8 mouse cellular contexts compared by ENCODE assay signal in the genomic region with DNA sequence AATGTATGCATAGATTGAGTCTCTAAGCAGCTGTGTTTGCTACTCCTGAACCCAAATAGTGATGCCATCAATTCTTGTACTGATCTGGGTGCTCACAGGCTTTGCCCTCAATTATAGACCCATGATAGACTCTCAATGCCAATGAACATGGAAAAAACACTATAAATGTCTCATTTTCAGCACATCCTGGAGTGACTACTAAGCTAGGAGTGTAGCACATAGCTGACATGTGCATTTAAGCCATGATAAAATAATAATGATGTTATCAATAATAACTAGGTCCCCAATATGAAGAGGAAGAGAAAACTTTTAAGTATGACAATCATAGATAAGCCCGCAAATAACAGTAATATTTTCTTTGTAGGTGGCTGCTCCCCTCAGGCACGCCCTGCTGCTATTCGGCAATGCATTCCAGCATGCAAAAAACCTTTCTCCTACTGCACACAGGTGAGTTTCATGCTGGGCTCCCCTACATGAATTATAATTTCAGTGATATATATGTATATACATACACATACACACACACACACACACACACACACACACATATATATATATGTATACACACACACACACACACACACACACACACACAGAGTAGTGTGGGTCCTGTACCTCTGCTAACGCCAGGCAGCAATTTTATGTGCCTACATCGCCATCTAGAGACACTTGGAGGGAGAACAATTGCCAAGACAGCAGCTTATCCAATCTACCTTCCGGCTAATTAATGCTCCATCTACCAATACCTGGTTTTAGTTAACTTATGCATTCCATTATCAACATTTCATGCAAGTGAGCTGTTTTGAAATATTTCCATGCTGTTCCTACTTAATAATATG.
A peak's percentile ranks its signal among the peaks of the same experiment; 100 is the strongest.
DNase-seq lines count a peak whose midpoint lies in the region; ATAC-seq and TF ChIP-seq lines count a peak whose summit lies in the region.

No protein-coding gene starts in this region.

- peak; percentile 50 for TF ChIP-seq CTCF in kidney, adult 2 months (conservative IDR thresholded peaks at IDR 0.05; ENCODE audit: insufficient read depth, insufficient read length, low read depth, low read length)

- no peak for TF ChIP-seq POLR2A in kidney, adult 2 months (IDR thresholded peaks at IDR 0.05; ENCODE audit: low read depth, low read length)

- H3K27ac ChIP-seq in embryonic facial prominence, embryonic 11.5 days (replicated peaks; ENCODE audit: low read depth, low read length) = no peak overlapping the region
- H3K27ac ChIP-seq in kidney, adult 2 months (ENCODE audit: insufficient read depth, low read depth, low read length) = no peak overlapping the region
- no peak overlapping the region for H3K27ac ChIP-seq in limb, embryonic 11.5 days (replicated peaks; ENCODE audit: low read depth, low read length)

- no peak overlapping the region for H3K9ac ChIP-seq in embryonic facial prominence, embryonic 11.5 days (replicated peaks; ENCODE audit: low read length)
- H3K9ac ChIP-seq in limb, embryonic 11.5 days (ENCODE audit: low read length) = no peak overlapping the region

- ATAC-seq in cerebellum, adult (ENCODE audit: insufficient number of reproducible peaks, low FRiP score, low TSS enrichment) = no peak
- no peak; the same call in 1 of the 2 replicates for ATAC-seq in embryonic facial prominence, embryonic 11.5 days (replicated peaks; ENCODE audit: insufficient number of reproducible peaks, low FRiP score, low TSS enrichment, low read depth)
- ATAC-seq in limb, embryonic 11.5 days (ENCODE audit: insufficient number of reproducible peaks, low FRiP score, low TSS enrichment, low read depth) = peak; percentile 57; the same call in 1 of the 2 replicates

- no peaks in the 10 kb centered on the region for H3K27me3 ChIP-seq in embryonic facial prominence, embryonic 11.5 days (ENCODE audit: control insufficient read depth, insufficient read depth, low read length)
- no peaks in the 10 kb centered on the region for H3K27me3 ChIP-seq in kidney, adult 2 months (replicated peaks; ENCODE audit: control insufficient read depth, insufficient read depth, low read length)
- H3K27me3 ChIP-seq in limb, embryonic 11.5 days (ENCODE audit: control insufficient read depth, insufficient read depth, low read length) = no peaks in the 10 kb centered on the region

- H3K36me3 ChIP-seq in embryonic facial prominence, embryonic 11.5 days (replicated peaks; ENCODE audit: control insufficient read depth, insufficient read depth, low read depth, low read length) = no peaks in the 10 kb centered on the region
- H3K36me3 ChIP-seq in kidney, adult 2 months (ENCODE audit: control insufficient read depth, insufficient read depth, low read length) = no peaks in the 10 kb centered on the region
- H3K36me3 ChIP-seq in limb, embryonic 11.5 days (ENCODE audit: control insufficient read depth, insufficient read depth, low read length) = no peaks in the 10 kb centered on the region

- no peaks in the 10 kb centered on the region for H3K9me3 ChIP-seq in embryonic facial prominence, embryonic 11.5 days (replicated peaks; ENCODE audit: control insufficient read depth, low read length)
- H3K9me3 ChIP-seq in limb, embryonic 11.5 days (ENCODE audit: control insufficient read depth, low read length) = no peaks in the 10 kb centered on the region

- no peaks in the 10 kb centered on the region for H3K4me1 ChIP-seq in embryonic facial prominence, embryonic 11.5 days (ENCODE audit: control insufficient read depth, insufficient read depth, low read length)
- H3K4me1 ChIP-seq in kidney, adult 2 months (ENCODE audit: control insufficient read depth, insufficient read depth, low read length) = no peaks in the 10 kb centered on the region
- no peaks in the 10 kb centered on the region for H3K4me1 ChIP-seq in limb, embryonic 11.5 days (ENCODE audit: control insufficient read depth, insufficient read depth, low read length)

- peak; percentile 1 for DNase-seq in cerebellum, adult 11 months
- DNase-seq in R1 (ENCODE audit: low read depth, low spot score) = peak; percentile 62
- DNase-seq in embryonic facial prominence, embryonic 11.5 days (ENCODE audit: low spot score) = peak; percentile 60
- peak; percentile 42 for DNase-seq in kidney, adult 2 months
- DNase-seq in limb, embryonic 11.5 days (ENCODE audit: low spot score) = peak; percentile 41
- DNase-seq in retina, adult 2 months (ENCODE audit: low read depth, low spot score) = peak; percentile 22
- DNase-seq in spleen, adult 12 weeks (ENCODE audit: low spot score) = no peak

- no peak overlapping the region for H3K4me2 ChIP-seq in embryonic facial prominence, embryonic 11.5 days (ENCODE audit: low read depth, low read length)
- H3K4me2 ChIP-seq in limb, embryonic 11.5 days (ENCODE audit: low read depth, severe bottlenecking) = no peak overlapping the region

- 47% methylated on average over 6 of the region's 6 CpGs for WGBS in embryonic facial prominence, embryonic 11.5 days
- 38% methylated on average over 6 of the region's 6 CpGs for WGBS in kidney, adult 2 months
- 45% methylated on average over 6 of the region's 6 CpGs for WGBS in limb, embryonic 11.5 days

- no peak overlapping the region for H3K4me3 ChIP-seq in embryonic facial prominence, embryonic 11.5 days (ENCODE audit: low read depth, low read length)
- H3K4me3 ChIP-seq in kidney, adult 2 months (ENCODE audit: insufficient read depth, low read depth, low read length) = no peak overlapping the region
- no peak overlapping the region for H3K4me3 ChIP-seq in limb, embryonic 11.5 days (ENCODE audit: low read depth, low read length)
